Comparison of ENCODE assay signal across 11 mouse cellular contexts in the genomic region with DNA sequence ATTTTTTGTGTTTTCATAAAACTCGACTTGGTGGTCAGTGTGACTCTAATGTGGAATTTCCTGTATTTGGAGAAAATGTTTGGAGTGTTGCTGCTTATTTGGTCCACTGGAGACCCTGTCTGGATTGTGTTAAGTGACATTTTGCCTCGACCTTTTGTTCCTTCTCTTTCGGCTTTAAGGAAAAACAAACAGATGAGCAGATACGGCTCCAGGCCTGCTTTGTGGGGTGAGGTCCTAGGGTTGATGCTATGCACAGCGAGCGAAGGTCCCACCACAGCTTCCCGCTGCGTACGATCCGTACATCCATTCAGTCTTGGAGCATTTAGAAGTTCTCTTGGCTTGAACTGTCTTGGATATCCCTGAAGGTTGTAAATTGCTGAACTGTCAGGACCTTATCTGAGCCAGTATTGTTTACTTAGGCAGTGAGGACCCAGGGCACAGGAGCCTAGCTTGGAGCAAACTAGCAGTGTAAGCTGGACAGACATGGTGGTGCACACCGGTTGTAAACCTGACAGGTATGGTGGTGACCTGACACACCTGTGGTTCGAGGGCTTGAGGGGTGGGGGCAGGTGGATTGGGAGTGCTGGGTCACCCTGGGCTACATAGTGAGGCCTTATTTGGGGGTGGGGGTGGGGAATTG.
A peak's percentile ranks its signal among the peaks of the same experiment; 100 is the strongest.
DNase-seq lines count a peak whose midpoint lies in the region; ATAC-seq and TF ChIP-seq lines count a peak whose summit lies in the region.
"Had no signal": no experiment of that assay in that cellular context is flagged by ENCODE, and none has a peak within 500 bp of the region (broad histone marks: within the 10 kb centered on the region; RNA-seq: fewer than 3 reads in every experiment).

No protein-coding gene starts in this region.

- no peak overlapping the region for H3K4me3 ChIP-seq in forebrain, embryonic 12.5 days (replicated peaks)
- H3K4me3 ChIP-seq in forebrain, embryonic 11.5 days (ENCODE audit: low read depth, low read length), result no peak overlapping the region
- H3K4me3 ChIP-seq in lung, embryonic 14.5 days (ENCODE audit: low read depth, low read length), result no peak overlapping the region
- no peak overlapping the region for H3K4me3 ChIP-seq in lung, adult 2 months (replicated peaks; ENCODE audit: extremely low read depth, low read depth, low read length)
- no peak overlapping the region for H3K4me3 ChIP-seq in heart, embryonic 16.5 days (ENCODE audit: low read length)
- no peak overlapping the region for H3K4me3 ChIP-seq in liver, postnatal 0 days (ENCODE audit: low read depth, low read length)
- H3K4me3 ChIP-seq: erythroblast, embryonic 14.5 days; myocyte had no signal

- TF ChIP-seq CTCF in lung, embryonic 14.5 days (IDR thresholded peaks at IDR 0.05; ENCODE audit: low read depth), result no peak
- no peak for TF ChIP-seq CTCF in lung, adult 2 months (IDR thresholded peaks at IDR 0.05; ENCODE audit: insufficient read depth, low read length)
- TF ChIP-seq CTCF in liver, postnatal 0 days (IDR thresholded peaks at IDR 0.05; ENCODE audit: low read depth), result no peak

- H3K27me3 ChIP-seq in forebrain, embryonic 12.5 days, result no peaks in the 10 kb centered on the region
- no peaks in the 10 kb centered on the region for H3K27me3 ChIP-seq in forebrain, embryonic 11.5 days (ENCODE audit: control insufficient read depth, insufficient read depth, low read length)
- no peaks in the 10 kb centered on the region for H3K27me3 ChIP-seq in lung, embryonic 14.5 days (ENCODE audit: insufficient read depth, low read length)
- no peaks in the 10 kb centered on the region for H3K27me3 ChIP-seq in heart, embryonic 16.5 days (ENCODE audit: control insufficient read depth, insufficient read depth, low read length)
- H3K27me3 ChIP-seq in liver, postnatal 0 days (ENCODE audit: insufficient read depth, low read length), result no peaks in the 10 kb centered on the region

- TF ChIP-seq POLR2A in lung, adult 2 months (IDR thresholded peaks at IDR 0.05; ENCODE audit: borderline replicate concordance, extremely low read depth, low read depth, low read length), result no peak

- no peak overlapping the region for H3K27ac ChIP-seq in forebrain, embryonic 12.5 days
- no peak overlapping the region for H3K27ac ChIP-seq in forebrain, embryonic 11.5 days (ENCODE audit: low read depth, low read length)
- H3K27ac ChIP-seq in lung, embryonic 14.5 days (ENCODE audit: low read depth), result peak overlapping the region; percentile 1
- peak overlapping the region; percentile 11 for H3K27ac ChIP-seq in heart, embryonic 16.5 days (ENCODE audit: low read length)
- peak overlapping the region; percentile 69 for H3K27ac ChIP-seq in liver, postnatal 0 days (ENCODE audit: low read depth)

- 70% methylated on average over 12 of the region's 12 CpGs for WGBS in forebrain, embryonic 12.5 days
- WGBS in forebrain, embryonic 11.5 days, result 65% methylated on average over 12 of the region's 12 CpGs
- 18% methylated on average over 12 of the region's 12 CpGs for WGBS in lung, embryonic 14.5 days
- WGBS in lung, adult 2 months, result 40% methylated on average over 12 of the region's 12 CpGs
- WGBS in heart, embryonic 16.5 days, result 49% methylated on average over 12 of the region's 12 CpGs
- WGBS in liver, postnatal 0 days (ENCODE audit: insufficient replicate concordance), result 53% methylated on average over 12 of the region's 12 CpGs

- no peak overlapping the region for H3K4me2 ChIP-seq in forebrain, embryonic 12.5 days
- H3K4me2 ChIP-seq in forebrain, embryonic 11.5 days (ENCODE audit: low read depth, low read length, severe bottlenecking), result no peak overlapping the region
- H3K4me2 ChIP-seq in lung, embryonic 14.5 days, result peak overlapping the region; percentile 1; the same call in 1 of the 2 replicates
- no peak overlapping the region for H3K4me2 ChIP-seq in heart, embryonic 16.5 days (ENCODE audit: low read depth, low read length)
- H3K4me2 ChIP-seq in liver, postnatal 0 days (ENCODE audit: low read depth, low read length), result peak overlapping the region; percentile 29; the same call in 1 of the 2 replicates

- H3K9ac ChIP-seq in forebrain, embryonic 12.5 days, result no peak overlapping the region
- no peak overlapping the region for H3K9ac ChIP-seq in forebrain, embryonic 11.5 days (ENCODE audit: low read length)
- H3K9ac ChIP-seq in lung, embryonic 14.5 days, result no peak overlapping the region
- H3K9ac ChIP-seq in heart, embryonic 16.5 days (ENCODE audit: low read length), result no peak overlapping the region
- H3K9ac ChIP-seq in liver, postnatal 0 days (replicated peaks), result no peak overlapping the region

- peaks cover 42% of the 10 kb centered on the region for H3K4me1 ChIP-seq in forebrain, embryonic 12.5 days
- H3K4me1 ChIP-seq in forebrain, embryonic 11.5 days (replicated peaks; ENCODE audit: control insufficient read depth, insufficient read depth, low read length), result peaks cover 9% of the 10 kb centered on the region
- peaks cover 23% of the 10 kb centered on the region for H3K4me1 ChIP-seq in lung, embryonic 14.5 days (ENCODE audit: insufficient read depth)
- H3K4me1 ChIP-seq in lung, adult 2 months (ENCODE audit: control insufficient read depth, insufficient read depth, low read length), result peaks cover 34% of the 10 kb centered on the region
- H3K4me1 ChIP-seq in heart, embryonic 16.5 days (ENCODE audit: control insufficient read depth, insufficient read depth, low read length), result peaks cover 28% of the 10 kb centered on the region
- H3K4me1 ChIP-seq in liver, postnatal 0 days (ENCODE audit: insufficient read depth), result peaks cover 42% of the 10 kb centered on the region

- 0 out of 2 replicates have a peak, but pooled peaks have one; percentile 19 for ATAC-seq in forebrain, embryonic 12.5 days (ENCODE audit: low FRiP score)
- ATAC-seq in forebrain, embryonic 11.5 days (replicated peaks; ENCODE audit: low FRiP score), result no peak
- ATAC-seq in lung, embryonic 14.5 days (ENCODE audit: insufficient read depth), result peak; percentile 32; the same call in 1 of the 2 replicates
- 0 out of 2 replicates have a peak, but pooled peaks have one; percentile 11 for ATAC-seq in heart, embryonic 16.5 days (replicated peaks; ENCODE audit: extremely low read depth, insufficient read depth, low FRiP score)
- ATAC-seq in liver, postnatal 0 days, result no peak
- ATAC-seq in megakaryocyte, adult 5-6 weeks (ENCODE audit: poor library complexity, severe bottlenecking), result no peak

- H3K36me3 ChIP-seq in forebrain, embryonic 12.5 days (replicated peaks), result 0 out of 2 replicates have a peak, but pooled peaks cover 3% of the 10 kb centered on the region
- no peaks in the 10 kb centered on the region for H3K36me3 ChIP-seq in forebrain, embryonic 11.5 days (ENCODE audit: control insufficient read depth, insufficient read depth, low read length)
- no peaks in the 10 kb centered on the region for H3K36me3 ChIP-seq in lung, embryonic 14.5 days (ENCODE audit: insufficient read depth)
- no peaks in the 10 kb centered on the region for H3K36me3 ChIP-seq in heart, embryonic 16.5 days (ENCODE audit: control insufficient read depth, insufficient read depth)
- no peaks in the 10 kb centered on the region; the same call in 1 of the 2 replicates for H3K36me3 ChIP-seq in liver, postnatal 0 days (replicated peaks; ENCODE audit: insufficient read depth, low read length)

- H3K9me3 ChIP-seq in forebrain, embryonic 12.5 days, result no peaks in the 10 kb centered on the region
- H3K9me3 ChIP-seq in forebrain, embryonic 11.5 days (ENCODE audit: control insufficient read depth, low read length), result no peaks in the 10 kb centered on the region
- H3K9me3 ChIP-seq in lung, embryonic 14.5 days (ENCODE audit: low read depth, low read length), result no peaks in the 10 kb centered on the region
- H3K9me3 ChIP-seq in heart, embryonic 16.5 days (replicated peaks; ENCODE audit: control insufficient read depth, low read length), result no peaks in the 10 kb centered on the region
- H3K9me3 ChIP-seq in liver, postnatal 0 days (ENCODE audit: low read length), result 0 out of 2 replicates have a peak, but pooled peaks cover 2% of the 10 kb centered on the region

- 0 out of 2 replicates have a peak, but pooled peaks have one; percentile 8 for TF ChIP-seq EP300 in liver, postnatal 0 days (IDR thresholded peaks at IDR 0.05; ENCODE audit: low read depth)

- no peak for DNase-seq in forebrain, embryonic 11.5 days (ENCODE audit: low spot score)
- peak; percentile 37 for DNase-seq in lung, embryonic 14.5 days
- DNase-seq in lung, adult 2 months, result no peak
- no peak for DNase-seq in liver, postnatal 0 days
- DNase-seq in thymus, postnatal 4 days, result no peak
- DNase-seq: right cerebral cortex, postnatal 25 days had no signal

Comparison
In these comparisons a context has a peak if more than half of its experiments do, and no peak if none do; other contexts are left out.
1. ATAC-seq: peak in forebrain, embryonic 12.5 days (single experiment), lung, embryonic 14.5 days (single experiment) and heart, embryonic 16.5 days (single experiment); none in forebrain, embryonic 11.5 days (single experiment), liver, postnatal 0 days (single experiment) and megakaryocyte, adult 5-6 weeks (single experiment).
2. H3K27ac ChIP-seq: peak in lung, embryonic 14.5 days (single experiment), heart, embryonic 16.5 days (single experiment) and liver, postnatal 0 days (single experiment); none in forebrain, embryonic 12.5 days (single experiment) and forebrain, embryonic 11.5 days (single experiment).
3. H3K4me2 ChIP-seq: peak in lung, embryonic 14.5 days (single experiment) and liver, postnatal 0 days (single experiment); none in forebrain, embryonic 12.5 days (single experiment), forebrain, embryonic 11.5 days (single experiment) and heart, embryonic 16.5 days (single experiment).